Mouse (Mus musculus): Measurements from ENCODE around the gene Epb41. TPM values are rescaled to one million over a fixed set of nuclear protein-coding genes. Genes with fewer than 3 reads are reported as not detected.

Epb41 gene
- polyA plus RNA-seq, 1 experiment from 2014 or later, result 61.7 TPM

DNA sequence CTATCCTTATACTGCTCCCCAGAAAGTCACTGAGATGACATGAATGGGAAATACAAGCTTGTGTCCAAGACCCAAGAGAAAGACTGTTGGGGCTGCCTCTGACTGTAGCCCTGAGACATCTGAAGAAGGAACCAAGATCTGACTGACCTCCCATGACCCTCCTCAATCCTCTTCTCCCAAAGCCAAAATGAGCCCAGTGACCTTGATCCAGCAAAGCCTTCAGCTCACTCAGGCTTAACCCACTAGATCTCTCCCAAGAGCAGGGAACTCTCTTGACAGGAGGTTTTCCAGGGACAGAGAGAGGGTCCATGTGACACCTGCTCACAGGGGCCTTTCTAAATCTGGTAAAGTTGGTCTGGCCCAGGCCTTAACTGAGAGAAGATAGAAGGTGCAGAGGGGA, 17.8 kb downstream of the Epb41 start:
- no peaks in the 10 kb centered on the region for H3K27me3 ChIP-seq (ENCODE audit: control insufficient read depth, insufficient read depth, low read depth, low read length)
- H3K36me3 ChIP-seq (ENCODE audit: control insufficient read depth, insufficient read depth, low read length), result no peaks in the 10 kb centered on the region
- no peak overlapping the region for H3K9ac ChIP-seq (ENCODE audit: low read depth, low read length)
- ATAC-seq, result no peak
- H3K27ac ChIP-seq (ENCODE audit: low read length), result no peak overlapping the region
- no peaks in the 10 kb centered on the region for H3K9me3 ChIP-seq (replicated peaks; ENCODE audit: control insufficient read depth, low read length, poor library complexity, severe bottlenecking)
- H3K4me2 ChIP-seq (ENCODE audit: low read length), result no peak overlapping the region
- H3K4me1 ChIP-seq (ENCODE audit: control insufficient read depth, insufficient read depth, low read length), result no peaks in the 10 kb centered on the region
- H3K4me3 ChIP-seq (ENCODE audit: low read depth, low read length), result no peak overlapping the region

DNA sequence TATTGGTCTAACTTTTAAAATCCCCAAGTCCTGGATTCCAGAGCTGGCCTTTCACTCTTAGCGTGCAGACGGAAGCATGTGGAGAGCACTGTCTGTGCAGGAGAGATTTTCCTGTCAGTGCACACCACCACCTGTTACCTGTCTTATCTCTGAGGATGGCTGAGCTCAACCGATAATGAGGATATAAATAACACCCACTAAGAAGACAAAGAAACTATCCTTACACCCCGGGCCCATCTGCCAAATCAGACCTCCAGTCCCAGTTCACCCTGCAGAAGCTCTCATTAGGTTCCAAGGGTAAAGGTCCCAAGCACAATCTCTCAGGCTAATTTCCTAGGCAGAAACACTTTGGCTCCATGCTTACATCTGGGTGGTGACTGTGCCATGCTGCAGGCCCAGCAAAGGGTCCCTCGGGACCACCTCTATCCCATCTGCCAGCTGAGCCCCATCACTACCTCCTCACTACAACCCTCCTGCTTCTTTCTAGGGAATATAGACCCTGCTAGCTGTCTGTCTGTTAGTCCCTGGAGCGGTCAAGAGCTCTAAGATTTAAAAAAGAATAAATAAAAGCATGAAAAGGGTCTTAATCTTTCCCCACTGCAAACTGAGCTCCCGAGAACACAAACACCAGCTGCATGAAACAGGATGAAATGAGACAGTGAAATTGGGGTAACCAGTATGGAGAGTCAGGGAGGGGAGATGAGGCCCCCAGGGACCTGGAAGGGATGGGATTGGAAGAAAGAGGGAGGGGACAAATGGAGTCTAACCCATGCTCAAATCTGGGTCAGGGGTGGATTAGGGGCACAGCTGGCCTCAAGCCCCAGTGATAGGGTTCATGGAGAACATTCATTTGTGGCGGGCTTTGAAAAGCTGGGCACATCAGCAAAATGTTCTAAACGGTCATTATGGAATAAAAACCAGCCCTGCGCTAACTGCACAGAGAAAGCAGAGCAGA, 23.5 kb downstream of the Epb41 start:
- H3K4me2 ChIP-seq (ENCODE audit: low read length), result no peak overlapping the region
- no peak overlapping the region for H3K4me3 ChIP-seq (ENCODE audit: low read depth, low read length)
- H3K27ac ChIP-seq (ENCODE audit: low read length), result no peak overlapping the region
- no peaks in the 10 kb centered on the region for H3K9me3 ChIP-seq (replicated peaks; ENCODE audit: control insufficient read depth, low read length, poor library complexity, severe bottlenecking)
- no peaks in the 10 kb centered on the region for H3K27me3 ChIP-seq (ENCODE audit: control insufficient read depth, insufficient read depth, low read depth, low read length)
- H3K36me3 ChIP-seq (ENCODE audit: control insufficient read depth, insufficient read depth, low read length), result no peaks in the 10 kb centered on the region
- no peak for ATAC-seq
- H3K9ac ChIP-seq (ENCODE audit: low read depth, low read length), result no peak overlapping the region
- H3K4me1 ChIP-seq (ENCODE audit: control insufficient read depth, insufficient read depth, low read length), result peaks cover 13% of the 10 kb centered on the region
- 32% methylated on average over 10 of the region's 10 CpGs for WGBS

DNA sequence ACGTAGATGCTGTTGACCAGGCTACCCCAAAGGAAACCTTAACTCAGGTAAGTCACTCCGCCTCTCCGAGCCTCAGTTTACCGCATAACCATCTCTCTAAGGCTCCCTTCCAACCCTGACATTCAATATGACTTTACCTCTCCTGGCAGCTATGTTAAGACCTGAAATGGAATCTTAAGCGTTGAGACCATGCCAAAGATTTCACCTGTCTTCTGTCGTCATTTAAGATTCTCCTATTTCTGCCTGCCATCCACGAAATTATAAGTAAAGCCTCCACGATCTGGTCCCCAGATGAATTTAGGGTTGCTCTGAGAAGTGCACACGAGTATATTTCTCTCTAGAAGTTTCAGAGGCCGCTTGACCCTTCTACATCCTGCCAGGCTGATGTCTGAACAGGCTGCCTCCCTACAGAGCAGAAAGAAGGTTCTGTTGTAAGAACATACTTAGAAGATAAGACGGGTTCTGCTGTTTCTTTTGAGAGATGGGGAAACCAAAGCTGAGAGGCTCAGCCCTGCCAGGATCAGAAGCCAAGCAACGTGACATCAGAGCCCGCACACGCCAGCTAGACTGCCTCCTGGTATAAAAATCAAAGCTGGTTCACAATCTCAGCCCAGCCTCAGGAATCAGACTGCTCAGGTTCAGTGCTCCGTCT, 25.4 kb downstream of the Epb41 start:
- Histone ChIP-seq H3K9me3 (replicated peaks; ENCODE audit: control insufficient read depth, low read length, poor library complexity, severe bottlenecking) (no peaks in the 10 kb centered on the region), H3K4me1 (ENCODE audit: control insufficient read depth, insufficient read depth, low read length) (peaks cover 25% of the 10 kb centered on the region), H3K4me2 (ENCODE audit: low read length) (peak overlapping the region; percentile 57), H3K27me3 (ENCODE audit: control insufficient read depth, insufficient read depth, low read depth, low read length) (no peaks in the 10 kb centered on the region), H3K9ac (ENCODE audit: low read depth, low read length) (peak overlapping the region; percentile 27; the same call in 1 of the 2 replicates), H3K27ac (ENCODE audit: low read length) (no peak overlapping the region), H3K4me3 (ENCODE audit: low read depth, low read length) (peak overlapping the region; percentile 97), H3K36me3 (ENCODE audit: control insufficient read depth, insufficient read depth, low read length) (no peaks in the 10 kb centered on the region)
- ATAC-seq, result no peak
- 7% methylated on average over 15 of the region's 15 CpGs for WGBS

DNA sequence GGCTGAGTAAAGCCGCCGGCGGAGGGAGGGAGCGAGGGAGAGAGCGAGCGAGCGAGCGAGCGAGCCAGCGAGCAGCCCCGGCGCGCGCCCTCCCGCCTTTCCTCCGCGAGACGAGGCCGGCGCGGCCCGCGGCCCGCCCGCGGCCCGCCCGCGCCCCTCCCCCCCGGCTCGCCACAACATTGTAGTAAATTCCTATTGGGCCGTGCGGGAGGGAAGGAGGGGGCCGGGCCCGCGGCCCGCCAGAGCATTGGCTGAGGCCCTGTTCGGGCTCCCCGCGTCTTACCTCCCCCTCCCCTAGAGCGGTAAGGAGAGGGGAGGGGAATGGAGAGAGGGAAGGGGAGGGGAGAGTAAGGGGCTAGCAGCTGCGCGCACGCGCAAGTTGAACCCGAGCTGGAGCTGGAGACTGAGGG, 26.1 kb downstream of the Epb41 start:
- Histone ChIP-seq H3K9ac (ENCODE audit: low read depth, low read length) (peak overlapping the region; percentile 99), H3K4me1 (ENCODE audit: control insufficient read depth, insufficient read depth, low read length) (peaks cover 29% of the 10 kb centered on the region), H3K27ac (ENCODE audit: low read length) (peak overlapping the region; percentile 98), H3K4me3 (ENCODE audit: low read depth, low read length) (peak overlapping the region; percentile 97), H3K4me2 (ENCODE audit: low read length) (peak overlapping the region; percentile 87), H3K27me3 (ENCODE audit: control insufficient read depth, insufficient read depth, low read depth, low read length) (no peaks in the 10 kb centered on the region), H3K36me3 (ENCODE audit: control insufficient read depth, insufficient read depth, low read length) (no peaks in the 10 kb centered on the region), H3K9me3 (replicated peaks; ENCODE audit: control insufficient read depth, low read length, poor library complexity, severe bottlenecking) (no peaks in the 10 kb centered on the region)
- peak; percentile 99 for ATAC-seq
- 0% methylated on average over 30 of the region's 46 CpGs for WGBS

DNA sequence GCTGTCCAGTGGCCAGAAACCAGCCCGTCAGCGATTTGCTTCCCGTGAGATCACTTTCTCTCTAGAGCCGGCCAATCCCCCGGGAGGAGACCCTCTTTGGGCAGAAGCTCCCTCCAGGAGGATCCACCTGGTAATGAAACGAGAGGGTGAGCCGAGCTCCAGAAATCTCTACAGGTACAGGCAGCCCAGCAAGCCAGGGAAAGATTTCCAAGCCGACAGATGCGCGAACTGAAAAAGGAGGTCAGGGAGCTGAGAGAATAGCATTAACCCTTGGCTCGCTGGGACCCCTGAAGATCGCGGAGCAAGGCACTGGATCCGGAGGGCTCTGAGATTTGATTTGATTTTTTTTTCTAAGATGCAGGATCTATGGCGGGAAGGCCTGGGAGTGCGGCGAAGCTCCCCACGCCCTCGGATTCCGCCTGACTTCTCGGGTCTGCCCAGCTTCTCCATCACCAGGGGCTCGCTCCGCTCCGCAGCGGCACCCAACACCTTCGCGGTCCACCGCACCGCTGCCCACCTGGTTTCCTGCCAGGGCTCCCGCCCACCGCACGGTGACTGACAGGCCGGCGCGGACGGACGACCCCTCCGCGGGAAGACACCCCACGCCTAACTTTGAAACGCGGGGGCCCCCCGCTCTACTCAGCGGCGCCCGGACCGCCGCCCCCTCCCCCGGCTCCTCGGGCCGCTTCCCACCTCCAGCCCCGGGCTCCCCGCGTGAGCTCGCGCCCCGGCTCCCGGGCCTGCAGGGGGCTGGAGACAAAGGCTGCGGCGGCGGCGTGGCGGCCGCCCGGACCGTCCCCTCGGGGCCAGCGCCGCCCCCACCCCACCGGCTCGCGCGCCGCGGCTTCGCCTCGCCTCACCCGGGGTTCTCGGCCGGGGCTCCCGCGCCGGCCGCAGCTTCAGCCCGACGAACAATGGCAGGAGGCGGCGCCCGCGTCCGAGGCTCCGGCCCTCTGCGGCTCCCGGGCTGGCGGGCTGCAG, 26.8 kb downstream of the Epb41 start:
- H3K9ac ChIP-seq (ENCODE audit: low read depth, low read length), result peak overlapping the region; percentile 99
- ATAC-seq, result peak; percentile 64
- no peaks in the 10 kb centered on the region for H3K9me3 ChIP-seq (replicated peaks; ENCODE audit: control insufficient read depth, low read length, poor library complexity, severe bottlenecking)
- peak overlapping the region; percentile 98 for H3K27ac ChIP-seq (ENCODE audit: low read length)
- H3K4me1 ChIP-seq (ENCODE audit: control insufficient read depth, insufficient read depth, low read length), result peaks cover 29% of the 10 kb centered on the region
- peak overlapping the region; percentile 97 for H3K4me3 ChIP-seq (ENCODE audit: low read depth, low read length)
- H3K4me2 ChIP-seq (ENCODE audit: low read length), result peak overlapping the region; percentile 87
- H3K27me3 ChIP-seq (ENCODE audit: control insufficient read depth, insufficient read depth, low read depth, low read length), result no peaks in the 10 kb centered on the region
- under 1% methylated on average over 89 of the region's 95 CpGs for WGBS
- no peaks in the 10 kb centered on the region for H3K36me3 ChIP-seq (ENCODE audit: control insufficient read depth, insufficient read depth, low read length)

DNA sequence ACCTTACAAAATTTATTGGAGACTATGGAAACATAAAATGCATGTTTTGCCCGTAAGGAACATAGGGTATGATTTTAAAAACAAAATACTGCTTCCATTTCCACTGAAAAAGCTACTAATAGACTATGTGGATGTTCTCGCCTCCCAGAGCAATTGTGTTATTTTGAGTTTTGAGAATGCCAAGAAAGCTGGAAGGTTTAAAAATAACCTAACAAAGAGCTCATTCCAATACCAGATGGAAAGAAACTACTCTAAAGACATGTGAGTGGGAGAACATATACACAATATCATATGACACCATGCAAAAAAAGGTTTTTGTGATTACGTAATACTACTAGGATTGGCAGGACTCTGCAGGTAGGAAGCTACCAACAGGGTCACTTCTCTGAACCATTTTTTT, 31.4 kb downstream of the Epb41 start:
- Histone ChIP-seq H3K36me3 (ENCODE audit: control insufficient read depth, insufficient read depth, low read length) (no peaks in the 10 kb centered on the region), H3K4me1 (ENCODE audit: control insufficient read depth, insufficient read depth, low read length) (peaks cover 36% of the 10 kb centered on the region), H3K4me3 (ENCODE audit: low read depth, low read length) (no peak overlapping the region), H3K9me3 (replicated peaks; ENCODE audit: control insufficient read depth, low read length, poor library complexity, severe bottlenecking) (no peaks in the 10 kb centered on the region), H3K27me3 (ENCODE audit: control insufficient read depth, insufficient read depth, low read depth, low read length) (no peaks in the 10 kb centered on the region), H3K9ac (ENCODE audit: low read depth, low read length) (no peak overlapping the region), H3K4me2 (ENCODE audit: low read length) (no peak overlapping the region), H3K27ac (ENCODE audit: low read length) (no peak overlapping the region)
- ATAC-seq, result no peak
- WGBS, result 91% methylated on average over 3 of the region's 3 CpGs

DNA sequence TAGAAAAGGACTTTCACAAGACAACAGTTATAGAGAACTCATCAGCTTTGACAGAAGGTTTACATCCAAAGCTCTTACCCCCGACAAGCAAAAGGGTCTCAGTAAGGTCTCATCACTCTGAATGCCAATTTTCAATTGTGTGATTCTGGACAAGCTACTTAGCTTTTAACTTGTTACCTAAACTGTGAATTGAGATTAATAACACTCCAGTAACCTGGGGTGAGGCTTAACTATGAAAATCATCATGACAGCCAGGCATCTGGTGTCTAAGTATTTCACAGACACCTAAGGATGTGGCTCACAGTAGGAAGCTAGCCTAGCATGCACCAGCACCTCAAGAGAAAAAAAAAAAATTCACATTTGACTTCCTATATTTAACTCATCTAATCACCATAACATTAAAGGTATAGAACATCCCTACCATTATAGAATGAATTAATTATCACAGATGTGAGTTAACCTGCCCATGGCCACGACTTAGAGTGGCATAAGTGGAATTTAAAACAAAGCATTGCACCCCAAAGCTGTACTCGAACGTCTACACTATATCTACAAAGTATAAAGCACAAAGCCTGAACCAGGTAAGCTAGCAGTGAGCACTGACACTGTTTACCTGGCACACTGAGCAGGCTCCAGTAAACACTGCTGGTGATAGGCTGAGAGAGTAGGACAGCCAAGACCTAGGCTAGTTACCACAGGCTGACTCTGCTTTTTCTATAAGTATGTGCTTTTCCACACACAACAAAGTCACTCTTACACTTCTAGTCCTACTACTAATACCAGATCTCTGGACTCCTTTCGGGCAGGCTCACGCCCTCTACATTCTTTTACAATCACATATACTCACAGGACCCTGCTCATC, 33.4 kb downstream of the Epb41 start:
- Histone ChIP-seq H3K4me1 (ENCODE audit: control insufficient read depth, insufficient read depth, low read length) (peaks cover 29% of the 10 kb centered on the region), H3K4me2 (ENCODE audit: low read length) (no peak overlapping the region), H3K27me3 (ENCODE audit: control insufficient read depth, insufficient read depth, low read depth, low read length) (no peaks in the 10 kb centered on the region), H3K27ac (ENCODE audit: low read length) (no peak overlapping the region), H3K36me3 (ENCODE audit: control insufficient read depth, insufficient read depth, low read length) (no peaks in the 10 kb centered on the region), H3K4me3 (ENCODE audit: low read depth, low read length) (no peak overlapping the region), H3K9me3 (replicated peaks; ENCODE audit: control insufficient read depth, low read length, poor library complexity, severe bottlenecking) (no peaks in the 10 kb centered on the region), H3K9ac (ENCODE audit: low read depth, low read length) (no peak overlapping the region)
- ATAC-seq, result no peak
- 71% methylated on average over 6 of the region's 6 CpGs for WGBS
